Mouse (Mus musculus) small intestine, adult 2 months (tissue): Measurements from ENCODE around the gene Gm28372.

Source experiments
- CTCF ChIP-seq: fragments of 200-500 bp; IDR thresholded peaks from 2 replicates; pipeline ENCODE4 v1.5.1; 2012; ENCODE audit warnings: low read depth, mild to moderate bottlenecking, control low read depth, inconsistent platforms, low read length, moderate library complexity, mixed read lengths; ENCODE audit not compliant: insufficient replicate concordance, insufficient read length; ENCODE audit errors: extremely low read depth
- POLR2A ChIP-seq: fragments of 200-500 bp; IDR thresholded peaks from 2 replicates; pipeline ENCODE4 v1.6.1; 2012; ENCODE audit warnings: low read depth, mild to moderate bottlenecking, control low read depth, inconsistent platforms, low read length, moderate library complexity

DNA sequence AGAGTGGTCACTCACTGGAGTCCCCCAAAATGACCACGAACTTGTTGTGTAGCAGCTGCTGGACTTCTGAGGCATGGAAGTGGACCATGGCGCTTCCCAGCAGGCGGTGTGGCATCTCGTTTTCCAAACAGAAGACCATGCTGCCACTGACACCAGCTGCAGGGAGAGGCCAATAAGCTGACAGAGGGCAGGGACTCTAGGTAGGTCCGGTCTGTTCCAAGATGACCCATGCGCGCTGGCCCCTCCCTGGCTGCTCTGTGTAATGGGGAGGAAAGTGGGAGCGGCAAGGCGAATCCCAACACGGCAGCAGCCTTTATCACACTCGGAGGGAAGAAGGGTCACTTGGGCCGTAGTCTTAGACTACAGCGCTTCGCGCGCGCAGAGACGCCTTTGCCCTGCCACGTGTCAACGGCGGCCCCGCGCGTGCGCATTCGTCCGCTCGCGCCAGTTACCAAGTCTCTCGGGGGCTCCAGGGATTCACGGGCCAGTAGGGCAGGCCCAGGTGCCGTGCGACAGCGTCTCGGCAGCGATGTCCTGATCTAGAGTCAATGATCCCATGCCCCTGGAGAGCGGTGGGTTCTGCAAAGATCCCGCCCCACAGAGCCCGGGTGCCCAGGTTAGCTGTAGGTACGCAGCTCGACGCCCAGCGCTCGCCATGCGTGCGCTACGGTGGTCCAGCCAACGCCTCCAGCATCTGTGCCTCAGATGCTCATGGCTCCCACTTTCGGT is 18.5 kb downstream of the Gm28372 start:
- TF ChIP-seq POLR2A (no peak), CTCF (no peak)
